Mouse (Mus musculus) midbrain, embryonic 12.5 days (tissue): Measurements from ENCODE around the gene Cd55b. TPM values are rescaled to one million over a fixed set of nuclear protein-coding genes. Genes with fewer than 3 reads are reported as not detected.
A peak's percentile ranks its signal among the peaks of the same experiment; 100 is the strongest.
"Not testable (repeated sequence)": the region's sequence is repeated elsewhere in the genome, so short reads cannot be mapped to it uniquely, and the experiment has no call there.

Experiments
- ATAC-seq: fragments of 200-750 bp; cut with Nextera tagmentation; 2 replicates; pipeline ENCODE4 v1.8.0; 2017; ENCODE audit warnings: low read depth, moderate TSS enrichment, moderate library complexity; ENCODE audit not compliant: low FRiP score
- H3K27ac ChIP-seq: fragments of 300-500 bp; sonication (generic); replicated peaks from 2 replicates; pipeline ENCODE4 v1.5.1; 2016; ENCODE audit warnings: mild to moderate bottlenecking
- H3K27me3 ChIP-seq: fragments of 300-500 bp; sonication (generic); 2 replicates; pipeline ENCODE4 v1.6.1; 2016; ENCODE audit warnings: mild to moderate bottlenecking
- H3K36me3 ChIP-seq: fragments of 300-500 bp; sonication (generic); 2 replicates; pipeline ENCODE4 v1.6.1; 2016
- H3K4me1 ChIP-seq: fragments of 300-500 bp; sonication (generic); 2 replicates; pipeline ENCODE4 v1.6.1; 2016
- H3K4me2 ChIP-seq: fragments of 300-500 bp; sonication (generic); replicated peaks from 2 replicates; pipeline ENCODE4 v1.6.1; 2016; ENCODE audit warnings: mild to moderate bottlenecking, moderate library complexity
- H3K4me3 ChIP-seq: fragments of 300-500 bp; sonication (generic); 2 replicates; pipeline ENCODE4 v1.5.1; 2016; ENCODE audit warnings: mild to moderate bottlenecking
- H3K9ac ChIP-seq: fragments of 300-500 bp; sonication (generic); replicated peaks from 2 replicates; pipeline ENCODE4 v1.6.1; 2016; ENCODE audit warnings: mild to moderate bottlenecking, moderate library complexity
- H3K9me3 ChIP-seq: fragments of 300-500 bp; sonication (generic); 2 replicates; pipeline ENCODE4 v1.6.1; 2016; ENCODE audit warnings: mild to moderate bottlenecking
- WGBS: fragments of 180-500 bp; shearing (Covaris S2); methylation state at CpG from one replicate; pipeline ENCODE4 v1.1.7; 2016; 5-methylcytosine and 5-hydroxymethylcytosine counted together
- polyA plus RNA-seq: library from polyadenylated mRNA; unstranded; fragments of >200 nt; fragmentation: Nextera tagmentation; extraction: Ambion mirVana; gene quantifications from 2 replicates; pipeline ENCODE4 v1.2.1, GENCODE M21; 2016

Gene Cd55b
- polyA plus RNA-seq, 1 experiment from 2014 or later, result not detected

DNA sequence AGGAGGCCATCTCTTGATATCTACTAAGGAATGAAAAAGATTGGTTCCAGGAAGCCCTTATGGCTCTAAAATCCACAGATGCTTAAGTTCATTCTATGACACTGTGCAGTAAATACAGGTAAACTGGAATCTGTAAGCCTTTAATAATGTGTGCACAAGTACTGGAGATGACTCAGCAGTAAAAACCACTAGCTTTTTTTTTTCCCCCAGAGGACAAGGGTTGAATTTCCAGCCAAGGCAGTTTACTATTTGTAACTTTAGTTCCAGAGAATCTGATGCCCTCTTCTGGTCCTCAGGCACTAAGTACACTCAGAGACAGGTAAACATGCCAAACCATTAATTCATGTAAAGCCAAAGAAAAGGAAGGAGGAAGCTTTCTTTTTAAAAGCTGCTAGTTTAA lies 25.7 kb downstream of the Cd55b start:
- not testable (repeated sequence) for H3K4me1 ChIP-seq, ATAC-seq, H3K9me3 ChIP-seq, H3K27ac ChIP-seq, H3K27me3 ChIP-seq, H3K4me2 ChIP-seq, H3K4me3 ChIP-seq, H3K9ac ChIP-seq, H3K36me3 ChIP-seq

DNA sequence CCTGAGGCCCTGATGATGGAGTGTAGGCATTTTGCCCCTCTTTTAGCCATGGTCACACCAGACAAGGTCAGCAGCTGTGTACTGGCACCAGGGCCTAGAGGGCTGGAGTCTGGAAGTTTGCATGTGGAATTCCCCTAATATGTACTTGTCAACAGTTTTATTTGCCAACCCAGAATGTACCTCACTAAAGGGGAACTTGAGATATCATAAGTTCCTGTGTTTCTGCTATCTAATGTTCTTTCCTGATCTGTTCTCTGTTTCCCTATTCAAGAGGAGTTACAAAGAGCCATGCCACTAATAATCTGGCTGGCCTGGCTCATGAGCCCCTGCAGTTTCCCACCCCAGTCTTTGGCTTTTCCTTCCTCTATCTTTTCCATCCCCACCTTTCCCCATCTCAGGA lies 35.5 kb downstream of the Cd55b start:
- not testable (repeated sequence) for H3K27ac ChIP-seq, H3K4me1 ChIP-seq, H3K9me3 ChIP-seq, ATAC-seq, H3K4me2 ChIP-seq, H3K4me3 ChIP-seq, H3K27me3 ChIP-seq, H3K9ac ChIP-seq, H3K36me3 ChIP-seq

DNA sequence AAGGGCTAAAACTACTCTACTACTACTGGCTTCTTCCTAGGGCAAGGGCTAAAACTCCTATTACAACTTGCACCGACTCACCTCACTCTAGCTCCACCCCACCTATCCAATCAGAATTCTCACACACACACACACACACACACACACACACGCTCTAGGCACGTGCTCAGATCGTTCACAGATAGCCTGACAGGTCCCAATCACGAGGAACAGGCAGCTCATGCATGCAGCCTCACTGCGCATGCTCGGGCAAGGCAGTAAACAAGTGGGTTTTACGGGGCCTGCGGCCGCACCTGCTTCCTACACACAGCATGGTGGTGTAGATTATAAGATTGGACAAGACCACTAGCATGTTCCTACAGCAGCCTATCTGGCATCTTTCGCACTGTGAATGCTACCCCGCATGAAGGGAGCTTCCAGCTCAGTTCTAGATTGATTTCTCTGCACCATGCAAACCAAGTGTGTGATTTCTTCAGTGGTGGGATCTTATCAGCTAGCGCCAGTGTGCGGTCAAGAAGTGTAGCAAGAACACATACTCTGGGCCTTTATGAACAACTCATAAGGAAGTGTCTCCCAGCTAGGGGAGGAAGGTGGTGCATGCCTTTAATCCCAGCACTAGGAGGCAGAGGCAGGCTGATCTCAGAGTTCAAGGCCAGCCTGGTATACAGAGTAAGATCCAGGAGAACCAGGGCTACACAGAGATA lies 44.9 kb downstream of the Cd55b start:
- Histone ChIP-seq H3K9ac (no peak overlapping the region), H3K27ac (no peak overlapping the region), H3K9me3 (no peaks in the 10 kb centered on the region), H3K4me3 (no peak overlapping the region), H3K4me2 (no peak overlapping the region), H3K27me3 (no peaks in the 10 kb centered on the region), H3K36me3 (no peaks in the 10 kb centered on the region), H3K4me1 (no peaks in the 10 kb centered on the region)
- no peak for ATAC-seq
- 94% methylated on average over 14 of the region's 14 CpGs for WGBS

DNA sequence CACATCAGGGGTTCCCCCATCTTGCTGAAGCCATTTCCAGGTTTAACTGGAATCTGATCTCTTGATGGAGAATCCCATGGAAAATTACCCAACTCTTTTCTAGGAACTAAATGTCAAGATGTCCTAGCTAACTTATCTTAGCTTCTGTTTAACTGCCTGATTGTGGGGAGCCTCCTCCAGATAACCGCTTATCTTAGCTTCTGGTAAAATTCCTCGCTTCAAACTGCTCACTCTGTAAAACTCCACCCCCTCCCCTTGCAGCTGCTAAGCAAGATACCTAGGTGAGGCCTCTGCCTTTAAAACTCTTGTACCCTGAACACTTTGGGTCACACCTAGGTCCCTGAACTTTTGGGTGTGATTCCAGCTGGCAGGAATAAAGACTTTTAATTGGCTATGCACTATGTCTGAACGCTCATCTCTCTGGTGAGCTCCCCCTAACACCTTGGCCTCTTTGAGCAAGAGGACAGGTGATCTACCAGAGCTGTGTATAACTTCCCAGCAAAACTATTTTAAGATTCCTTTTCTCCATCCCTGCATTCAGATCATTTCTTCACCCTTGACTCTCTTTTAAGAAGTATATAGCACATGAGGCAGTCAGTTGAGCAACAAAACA lies 48.5 kb downstream of the Cd55b start:
- H3K9me3 ChIP-seq, result no peaks in the 10 kb centered on the region
- H3K4me2 ChIP-seq, result no peak overlapping the region
- ATAC-seq, result no peak
- no peaks in the 10 kb centered on the region for H3K4me1 ChIP-seq
- no peak overlapping the region for H3K27ac ChIP-seq
- H3K36me3 ChIP-seq, result no peaks in the 10 kb centered on the region
- H3K4me3 ChIP-seq, result no peak overlapping the region
- 83% methylated on average over 3 of the region's 3 CpGs for whole genome bisulfite sequencing
- no peak overlapping the region for H3K9ac ChIP-seq
- no peaks in the 10 kb centered on the region for H3K27me3 ChIP-seq

DNA sequence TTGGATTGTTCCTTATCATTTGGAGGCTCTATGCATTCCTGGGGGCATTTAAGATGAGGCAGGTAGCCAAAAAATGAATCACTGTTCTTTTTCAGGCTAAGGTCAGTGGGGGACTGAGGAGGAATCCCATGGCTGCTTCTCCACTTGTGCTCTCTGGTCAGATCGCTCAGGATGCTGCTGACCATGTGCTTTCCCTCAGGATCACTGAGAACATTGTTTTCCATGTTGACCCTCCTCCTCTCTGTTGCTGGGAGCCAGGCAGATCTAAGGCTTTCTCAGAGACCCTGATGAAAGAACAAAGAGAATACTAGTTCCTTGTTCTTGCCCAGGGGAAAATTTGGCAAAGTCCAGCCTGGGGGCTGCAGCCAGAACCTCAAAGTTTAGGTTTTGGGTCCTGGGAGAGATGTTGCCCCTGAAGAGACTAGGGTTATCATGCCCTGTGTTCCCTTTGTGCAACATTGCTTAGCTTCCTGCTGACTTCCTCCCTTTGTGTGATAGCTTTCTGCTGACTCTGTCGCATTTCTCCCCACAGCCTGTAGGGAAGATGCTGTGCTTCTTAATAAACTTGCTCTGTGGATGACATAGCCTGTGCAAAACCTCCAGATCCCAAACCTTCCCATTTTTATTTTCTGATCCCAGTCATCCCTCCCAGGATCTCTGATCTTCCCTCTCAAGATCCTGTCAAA lies 49.3 kb downstream of the Cd55b start:
- H3K4me2 ChIP-seq, result no peak overlapping the region
- H3K36me3 ChIP-seq, result no peaks in the 10 kb centered on the region
- WGBS, result 32% methylated on average over 2 of the region's 2 CpGs
- no peaks in the 10 kb centered on the region for H3K27me3 ChIP-seq
- H3K27ac ChIP-seq, result no peak overlapping the region
- no peak for ATAC-seq
- no peak overlapping the region for H3K9ac ChIP-seq
- H3K9me3 ChIP-seq, result no peaks in the 10 kb centered on the region
- H3K4me1 ChIP-seq, result no peaks in the 10 kb centered on the region
- no peak overlapping the region for H3K4me3 ChIP-seq

DNA sequence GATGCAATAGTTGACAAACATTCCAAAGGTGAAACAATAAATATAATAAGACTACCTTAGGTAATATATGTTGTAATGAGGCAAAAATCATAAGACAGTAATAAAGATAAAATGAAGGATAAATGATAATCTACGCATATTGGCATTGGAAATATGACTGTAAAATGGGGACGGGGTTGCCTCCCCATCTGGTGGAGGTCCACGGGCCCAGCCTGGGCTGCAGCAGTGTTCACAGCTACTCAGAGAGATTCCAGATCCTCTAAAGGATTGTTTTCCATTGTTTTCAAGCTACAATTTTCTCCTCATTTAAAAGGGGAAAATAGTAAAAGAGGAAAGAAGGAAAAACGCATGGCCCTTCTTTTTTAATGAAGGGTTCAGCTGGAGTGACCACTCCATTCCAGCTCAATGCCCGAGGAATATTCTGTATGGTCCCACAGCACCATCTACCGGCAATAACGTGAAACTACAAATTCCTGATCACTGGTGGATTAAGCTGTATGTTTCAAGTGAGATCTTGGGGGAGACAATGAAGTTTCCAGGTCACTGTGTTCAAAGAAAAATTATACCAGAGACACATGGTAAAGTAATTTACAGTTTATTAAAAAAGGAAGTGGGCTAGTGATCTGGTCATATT lies 50.8 kb downstream of the Cd55b start:
- Histone ChIP-seq H3K4me3 (no peak overlapping the region), H3K27me3 (no peaks in the 10 kb centered on the region), H3K4me1 (no peaks in the 10 kb centered on the region), H3K27ac (no peak overlapping the region), H3K36me3 (no peaks in the 10 kb centered on the region), H3K9ac (no peak overlapping the region), H3K4me2 (no peak overlapping the region), H3K9me3 (no peaks in the 10 kb centered on the region)
- ATAC-seq, result peak; percentile 70
- whole genome bisulfite sequencing, result 34% methylated on average over 7 of the region's 7 CpGs

DNA sequence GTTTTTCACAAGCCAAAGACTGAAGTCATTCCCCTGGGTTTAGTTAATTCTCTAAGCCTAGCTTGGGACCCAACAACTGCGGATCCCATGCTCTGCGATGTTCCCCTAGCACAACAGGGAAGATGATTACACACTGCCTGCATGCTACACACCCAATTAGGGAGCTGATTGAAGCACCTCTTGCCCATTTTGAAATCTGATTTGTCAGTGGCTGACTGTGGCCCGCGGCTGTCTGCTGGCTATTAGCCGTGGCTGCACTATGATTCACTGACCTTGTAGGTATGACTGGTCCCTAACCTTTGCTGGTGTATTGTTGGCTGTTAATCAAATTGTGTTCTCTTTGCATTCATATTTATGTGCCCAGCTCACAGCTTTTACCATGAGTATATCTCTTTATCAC lies 51.5 kb downstream of the Cd55b start:
- Histone ChIP-seq H3K4me2 (no peak overlapping the region), H3K4me3 (no peak overlapping the region), H3K9me3 (no peaks in the 10 kb centered on the region), H3K9ac (no peak overlapping the region), H3K27ac (no peak overlapping the region), H3K4me1 (no peaks in the 10 kb centered on the region), H3K27me3 (no peaks in the 10 kb centered on the region), H3K36me3 (no peaks in the 10 kb centered on the region)
- no peak for ATAC-seq
- 87% methylated on average over 5 of the region's 5 CpGs for WGBS

DNA sequence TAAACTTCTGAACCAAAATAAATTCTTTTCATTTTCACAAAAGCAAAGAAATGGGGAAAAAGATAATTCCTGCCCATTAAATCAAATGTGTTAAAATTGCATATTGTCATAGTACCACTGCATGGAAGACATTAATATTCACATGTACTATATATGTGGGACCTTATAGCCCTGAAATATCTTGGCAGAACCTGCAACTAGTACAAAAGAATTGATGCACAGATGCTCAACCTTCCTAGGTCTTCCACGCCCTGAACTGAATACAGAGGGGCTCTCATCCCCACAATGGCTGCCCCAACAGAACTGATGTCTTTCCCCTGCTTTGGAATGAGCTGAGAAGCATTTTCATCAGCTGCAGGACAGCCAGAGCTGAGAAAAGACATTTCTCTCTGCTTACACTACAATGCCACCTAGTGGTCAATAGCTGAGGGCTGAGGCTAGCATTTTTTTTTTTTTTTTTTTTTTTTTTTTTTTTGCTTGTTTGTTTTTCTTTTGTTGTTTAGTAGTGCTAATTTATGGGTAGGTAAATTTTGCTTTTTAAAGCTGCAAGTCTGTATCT lies 72.7 kb downstream of the Cd55b start:
- no peaks in the 10 kb centered on the region for H3K36me3 ChIP-seq

DNA sequence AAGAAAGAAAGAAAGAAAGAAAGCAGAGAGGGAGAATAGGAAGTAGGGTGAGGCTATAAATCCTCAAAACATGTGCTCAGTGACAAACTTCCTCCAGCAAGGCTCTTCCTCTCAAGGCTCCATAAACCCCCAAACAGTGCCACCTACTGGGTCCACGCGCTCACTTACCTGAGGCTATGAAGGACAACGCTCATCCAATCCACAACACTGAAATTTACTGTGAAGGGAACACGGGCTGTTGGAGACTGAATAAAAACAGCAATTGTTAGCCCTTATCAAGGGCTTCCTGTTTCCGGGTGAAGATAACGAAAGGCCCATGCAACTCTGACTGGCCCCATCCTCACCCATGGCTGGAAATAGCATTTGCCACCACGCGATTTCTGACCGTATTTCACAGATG lies 80.4 kb downstream of the Cd55b start:
- WGBS, result 88% methylated on average over 9 of the region's 9 CpGs

More for the DNA sequence above, 72.7 kb downstream of the Cd55b start:
- Histone ChIP-seq H3K9me3 (no peaks in the 10 kb centered on the region), H3K27me3 (no peaks in the 10 kb centered on the region), H3K27ac (no peak overlapping the region), H3K9ac (no peak overlapping the region), H3K4me1 (no peaks in the 10 kb centered on the region), H3K4me3 (no peak overlapping the region), H3K4me2 (no peak overlapping the region)
- ATAC-seq, result peak; percentile 70
- 16% methylated on average over 1 of the region's 1 CpGs for WGBS

More for the DNA sequence above, 80.4 kb downstream of the Cd55b start:
- Histone ChIP-seq H3K36me3 (no peaks in the 10 kb centered on the region), H3K9me3 (no peaks in the 10 kb centered on the region), H3K27me3 (no peaks in the 10 kb centered on the region), H3K27ac (no peak overlapping the region), H3K9ac (no peak overlapping the region), H3K4me3 (no peak overlapping the region), H3K4me1 (no peaks in the 10 kb centered on the region), H3K4me2 (no peak overlapping the region)
- no peak for ATAC-seq

Other genes starting within 250 kb of the Cd55b start
- gene Cd55, start 39.7 kb upstream of the Cd55b start, polyA plus RNA-seq, result 2.5 and 3.2 TPM in 2 replicates
- gene Zp3r, start 206.6 kb upstream of the Cd55b start, polyA plus RNA-seq, result not detected in 2 replicates
- not detected in 2 replicates for gene C4bp, start 238.6 kb upstream of the Cd55b start, polyA plus RNA-seq